Mouse (Mus musculus) hindbrain, embryonic 16.5 days (tissue): ENCODE results near the gene Ky. TPM values are rescaled to one million over a fixed set of nuclear protein-coding genes. Genes with fewer than 3 reads are reported as not detected.

ENCODE experiments used
- ATAC-seq: fragments of 200-750 bp; cut with Nextera tagmentation; 2 replicates; pipeline ENCODE4 v1.8.0; 2017; ENCODE audit warnings: moderate TSS enrichment, moderate library complexity
- H3K27ac ChIP-seq: fragments of 300-500 bp; sonication (generic); 2 replicates; pipeline ENCODE4 v1.5.1; 2014; ENCODE audit warnings: low read depth, mild to moderate bottlenecking, control low read depth, low read length, moderate library complexity
- H3K27me3 ChIP-seq: fragments of 300-500 bp; sonication (generic); replicated peaks from 2 replicates; pipeline ENCODE4 v1.6.1; 2014; ENCODE audit warnings: low read length; ENCODE audit not compliant: control insufficient read depth, insufficient read depth
- H3K36me3 ChIP-seq: fragments of 300-500 bp; sonication (generic); 2 replicates; pipeline ENCODE4 v1.6.1; 2014; ENCODE audit warnings: mild to moderate bottlenecking, low read length, moderate library complexity, mixed read lengths; ENCODE audit not compliant: control insufficient read depth, insufficient read depth
- H3K4me1 ChIP-seq: fragments of 300-500 bp; sonication (generic); 2 replicates; pipeline ENCODE4 v1.6.1; 2014; ENCODE audit warnings: low read depth, low read length; ENCODE audit not compliant: control insufficient read depth, insufficient read depth
- H3K4me2 ChIP-seq: fragments of 300-500 bp; sonication (generic); 2 replicates; pipeline ENCODE4 v1.6.1; 2014; ENCODE audit warnings: mild to moderate bottlenecking, low read length, control low read depth, moderate library complexity
- H3K4me3 ChIP-seq: fragments of 300-500 bp; sonication (generic); 2 replicates; pipeline ENCODE4 v1.5.1; 2014; ENCODE audit warnings: mild to moderate bottlenecking, low read length, control low read depth, moderate library complexity
- H3K9ac ChIP-seq: fragments of 300-500 bp; sonication (generic); 2 replicates; pipeline ENCODE4 v1.6.1; 2014; ENCODE audit warnings: low read depth, mild to moderate bottlenecking, control low read depth, low read length, moderate library complexity
- H3K9me3 ChIP-seq: fragments of 300-500 bp; sonication (generic); 2 replicates; pipeline ENCODE4 v1.6.1; 2014; ENCODE audit warnings: mild to moderate bottlenecking, low read length, moderate library complexity; ENCODE audit not compliant: control insufficient read depth
- WGBS: fragments of 180-500 bp; shearing (Covaris S2); extraction: QIAGEN DNeasy Blood & Tissue Kit; methylation state at CpG from one replicate; pipeline ENCODE4 v1.1.7; 2014; 5-methylcytosine and 5-hydroxymethylcytosine counted together
- polyA plus RNA-seq: library from polyadenylated mRNA; unstranded; fragments of >200 nt; fragmentation: Nextera tagmentation; extraction: Ambion mirVana; gene quantifications from 2 replicates; pipeline ENCODE4 v1.2.1, GENCODE M21; 2015

Gene Ky
- polyA plus RNA-seq, 1 experiment from 2014 or later, result 1.1 TPM

GRCm38 (mm10) chr9:102521396-102521795, 15.8 kb downstream of the Ky start:
- Histone ChIP-seq H3K4me2 (no peak overlapping the region), H3K27me3 (no peaks in the 10 kb centered on the region), H3K27ac (no peak overlapping the region), H3K9ac (no peak overlapping the region), H3K4me3 (no peak overlapping the region), H3K9me3 (no peaks in the 10 kb centered on the region), H3K4me1 (no peaks in the 10 kb centered on the region), H3K36me3 (no peaks in the 10 kb centered on the region)
- WGBS, result 71% methylated on average over 4 of the region's 4 CpGs
- no peak for ATAC-seq

GRCm38 (mm10) chr9:102528106-102528505, 22.6 kb downstream of the Ky start:
- Histone ChIP-seq H3K27ac (no peak overlapping the region), H3K4me2 (no peak overlapping the region), H3K4me1 (no peaks in the 10 kb centered on the region; the same call in 1 of the 2 replicates), H3K36me3 (no peaks in the 10 kb centered on the region), H3K4me3 (no peak overlapping the region), H3K27me3 (no peaks in the 10 kb centered on the region), H3K9me3 (no peaks in the 10 kb centered on the region), H3K9ac (no peak overlapping the region)
- WGBS, result 25% methylated on average over 7 of the region's 7 CpGs
- peak; percentile 78 for ATAC-seq

GRCm38 (mm10) chr9:102528561-102528960, 23.0 kb downstream of the Ky start:
- no peaks in the 10 kb centered on the region for H3K27me3 ChIP-seq
- no peak overlapping the region for H3K27ac ChIP-seq
- H3K9me3 ChIP-seq, result no peaks in the 10 kb centered on the region
- H3K36me3 ChIP-seq, result no peaks in the 10 kb centered on the region
- no peaks in the 10 kb centered on the region; the same call in 1 of the 2 replicates for H3K4me1 ChIP-seq
- ATAC-seq, result 0 out of 2 replicates have a peak, but pooled peaks have one; percentile 14
- H3K4me3 ChIP-seq, result no peak overlapping the region
- 63% methylated on average over 7 of the region's 7 CpGs for WGBS
- H3K4me2 ChIP-seq, result no peak overlapping the region
- no peak overlapping the region for H3K9ac ChIP-seq

GRCm38 (mm10) chr9:102529008-102529407, 23.5 kb downstream of the Ky start:
- no peak for ATAC-seq
- no peaks in the 10 kb centered on the region for H3K36me3 ChIP-seq
- H3K27ac ChIP-seq, result no peak overlapping the region
- H3K9ac ChIP-seq, result no peak overlapping the region
- H3K27me3 ChIP-seq, result no peaks in the 10 kb centered on the region
- H3K9me3 ChIP-seq, result no peaks in the 10 kb centered on the region
- no peak overlapping the region for H3K4me2 ChIP-seq
- 80% methylated on average over 3 of the region's 3 CpGs for WGBS
- H3K4me3 ChIP-seq, result no peak overlapping the region
- H3K4me1 ChIP-seq, result no peaks in the 10 kb centered on the region; the same call in 1 of the 2 replicates

GRCm38 (mm10) chr9:102531051-102531892, 25.7 kb downstream of the Ky start:
- H3K9me3 ChIP-seq, result no peaks in the 10 kb centered on the region
- no peaks in the 10 kb centered on the region; the same call in 1 of the 2 replicates for H3K4me1 ChIP-seq
- no peak overlapping the region for H3K4me3 ChIP-seq
- no peak overlapping the region for H3K4me2 ChIP-seq
- H3K36me3 ChIP-seq, result no peaks in the 10 kb centered on the region
- WGBS, result 60% methylated on average over 21 of the region's 21 CpGs
- no peaks in the 10 kb centered on the region for H3K27me3 ChIP-seq
- no peak for ATAC-seq
- no peak overlapping the region for H3K27ac ChIP-seq
- H3K9ac ChIP-seq, result no peak overlapping the region

GRCm38 (mm10) chr9:102536968-102537367, 31.4 kb downstream of the Ky start:
- Histone ChIP-seq H3K9me3 (no peaks in the 10 kb centered on the region), H3K4me1 (no peaks in the 10 kb centered on the region), H3K27ac (no peak overlapping the region), H3K36me3 (no peaks in the 10 kb centered on the region), H3K4me3 (no peak overlapping the region), H3K9ac (no peak overlapping the region), H3K27me3 (no peaks in the 10 kb centered on the region), H3K4me2 (no peak overlapping the region)
- no peak for ATAC-seq
- WGBS, result 95% methylated on average over 4 of the region's 4 CpGs

- H3K4me3 ChIP-seq, result no peak overlapping the region
- H3K27me3 ChIP-seq, result no peaks in the 10 kb centered on the region
- H3K27ac ChIP-seq, result no peak overlapping the region
- no peaks in the 10 kb centered on the region for H3K36me3 ChIP-seq
- no peak overlapping the region for H3K4me2 ChIP-seq
- 70% methylated on average over 7 of the region's 7 CpGs for WGBS
- H3K9ac ChIP-seq, result no peak overlapping the region
- no peak for ATAC-seq
- no peaks in the 10 kb centered on the region for H3K9me3 ChIP-seq
- H3K4me1 ChIP-seq, result peaks cover 14% of the 10 kb centered on the region
Measured at GRCm38 (mm10) chr9:102539699-102540098, 34.1 kb downstream of the Ky start.

GRCm38 (mm10) chr9:102541666-102542065, 36.1 kb downstream of the Ky start:
- H3K4me3 ChIP-seq, result no peak overlapping the region
- no peak overlapping the region for H3K27ac ChIP-seq
- no peak overlapping the region for H3K4me2 ChIP-seq
- H3K27me3 ChIP-seq, result no peaks in the 10 kb centered on the region
- peaks cover 27% of the 10 kb centered on the region for H3K4me1 ChIP-seq
- no peaks in the 10 kb centered on the region for H3K36me3 ChIP-seq
- 97% methylated on average over 10 of the region's 10 CpGs for WGBS
- H3K9me3 ChIP-seq, result no peaks in the 10 kb centered on the region
- no peak for ATAC-seq
- H3K9ac ChIP-seq, result no peak overlapping the region

GRCm38 (mm10) chr9:102542540-102542939, 37.0 kb downstream of the Ky start:
- H3K4me3 ChIP-seq, result no peak overlapping the region
- WGBS, result 71% methylated on average over 8 of the region's 8 CpGs
- H3K27ac ChIP-seq, result no peak overlapping the region
- no peak overlapping the region for H3K4me2 ChIP-seq
- H3K27me3 ChIP-seq, result no peaks in the 10 kb centered on the region
- ATAC-seq, result no peak
- no peaks in the 10 kb centered on the region for H3K9me3 ChIP-seq
- H3K9ac ChIP-seq, result no peak overlapping the region
- H3K4me1 ChIP-seq, result peaks cover 34% of the 10 kb centered on the region
- no peaks in the 10 kb centered on the region for H3K36me3 ChIP-seq
